Mouse (Mus musculus) lung, postnatal 0 days (tissue): Measurements from ENCODE around the gene Krba1. TPM values are rescaled to one million over a fixed set of nuclear protein-coding genes. Genes with fewer than 3 reads are reported as not detected.

Experiments used
- ATAC-seq: fragments of 200-750 bp; cut with Nextera tagmentation; 2 replicates; pipeline ENCODE4 v1.8.0; 2017; ENCODE audit warnings: moderate library complexity
- DNase-seq: peaks from one replicate; pipeline ENCODE4 v3.0.0-alpha.2; 2016; ENCODE audit warnings: low spot score
- H3K27ac ChIP-seq: fragments of 300-500 bp; sonication (generic); 2 replicates; pipeline ENCODE4 v1.5.1; 2014; ENCODE audit warnings: antibody characterized with exemption, mild to moderate bottlenecking, low read length, mixed read lengths
- H3K27me3 ChIP-seq: fragments of 300-500 bp; sonication (generic); replicated peaks from 2 replicates; pipeline ENCODE4 v1.6.1; 2014; ENCODE audit warnings: low read length, mixed read lengths; ENCODE audit not compliant: insufficient read depth
- H3K36me3 ChIP-seq: fragments of 300-500 bp; sonication (generic); 2 replicates; pipeline ENCODE4 v1.6.1; 2014; ENCODE audit warnings: low read length, mixed read lengths; ENCODE audit not compliant: insufficient read depth
- H3K4me1 ChIP-seq: fragments of 300-500 bp; sonication (generic); 2 replicates; pipeline ENCODE4 v1.6.1; 2014; ENCODE audit warnings: antibody characterized with exemption, low read depth, low read length, mixed read lengths; ENCODE audit not compliant: insufficient read depth
- H3K4me2 ChIP-seq: fragments of 300-500 bp; sonication (generic); replicated peaks from 2 replicates; pipeline ENCODE4 v1.6.1; 2014; ENCODE audit warnings: low read depth, mild to moderate bottlenecking, low read length, moderate library complexity, mixed read lengths
- H3K4me3 ChIP-seq: fragments of 300-500 bp; sonication (generic); 2 replicates; pipeline ENCODE4 v1.5.1; 2014; ENCODE audit warnings: low read depth, low read length
- H3K9ac ChIP-seq: fragments of 300-500 bp; sonication (generic); replicated peaks from 2 replicates; pipeline ENCODE4 v1.6.1; 2014; ENCODE audit warnings: low read depth, mild to moderate bottlenecking
- H3K9me3 ChIP-seq: fragments of 300-500 bp; sonication (generic); 2 replicates; pipeline ENCODE4 v1.6.1; 2016; ENCODE audit warnings: low read length, mixed read lengths
- CTCF ChIP-seq: IDR thresholded peaks from 2 replicates; pipeline ENCODE4 v1.5.1; 2016; ENCODE audit warnings: antibody characterized with exemption, mild to moderate bottlenecking
- EP300 ChIP-seq: IDR thresholded peaks from 2 replicates; pipeline ENCODE4 v1.6.1; 2016; ENCODE audit warnings: antibody characterized with exemption, mild to moderate bottlenecking, control low read depth
- WGBS: fragments of 180-500 bp; shearing (Covaris S2); extraction: QIAGEN DNeasy Blood & Tissue Kit; methylation state at CpG from one replicate; pipeline ENCODE4 v1.1.7; 2014; 5-methylcytosine and 5-hydroxymethylcytosine counted together
- microRNA-seq: library from miRNA; unstranded; fragments of <30 nt; microRNA quantifications from one replicate; pipeline ENCODE4, GENCODE M21; 2016
- polyA plus RNA-seq: library from polyadenylated mRNA; unstranded; fragments of >200 nt; fragmentation: Nextera tagmentation; extraction: Ambion mirVana; gene quantifications from 2 replicates; pipeline ENCODE4 v1.2.1, GENCODE M21; 2015

The Krba1 gene
- polyA plus RNA-seq, 1 experiment from 2014 or later: 7.6 TPM

DNA sequence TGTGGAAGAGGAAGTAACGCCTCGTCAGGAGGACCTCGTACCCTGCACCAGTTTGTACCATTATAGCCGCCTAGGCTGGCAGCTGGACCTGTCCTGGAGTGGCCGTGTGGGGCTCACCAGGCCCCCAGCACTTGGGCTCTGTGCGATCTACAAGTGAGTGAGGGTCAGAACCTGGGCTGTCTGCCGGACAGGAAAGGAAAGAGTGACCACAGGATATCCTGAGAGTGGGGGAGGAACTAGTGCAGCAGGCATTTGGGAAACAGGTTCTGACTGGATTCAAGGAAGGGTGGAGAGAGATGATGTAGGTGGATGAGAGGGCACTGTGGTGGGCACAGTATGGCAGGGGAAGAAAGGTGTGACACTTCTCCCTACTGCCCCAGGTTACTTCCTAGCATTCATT, 53.1 kb downstream of the Krba1 start:
- no peaks in the 10 kb centered on the region for H3K27me3 ChIP-seq
- peaks cover 2% of the 10 kb centered on the region; the same call in 1 of the 2 replicates for H3K4me1 ChIP-seq
- H3K27ac ChIP-seq: no peak overlapping the region
- WGBS: 47% methylated on average over 7 of the region's 7 CpGs
- H3K4me3 ChIP-seq: no peak overlapping the region
- no peak overlapping the region for H3K4me2 ChIP-seq
- no peak for ATAC-seq
- no peaks in the 10 kb centered on the region for H3K9me3 ChIP-seq
- peak; percentile 62 for DNase-seq
- H3K9ac ChIP-seq: no peak overlapping the region
- TF ChIP-seq EP300 (peak; percentile 44; the same call in 1 of the 2 replicates), CTCF (no peak)
- H3K36me3 ChIP-seq: no peaks in the 10 kb centered on the region

DNA sequence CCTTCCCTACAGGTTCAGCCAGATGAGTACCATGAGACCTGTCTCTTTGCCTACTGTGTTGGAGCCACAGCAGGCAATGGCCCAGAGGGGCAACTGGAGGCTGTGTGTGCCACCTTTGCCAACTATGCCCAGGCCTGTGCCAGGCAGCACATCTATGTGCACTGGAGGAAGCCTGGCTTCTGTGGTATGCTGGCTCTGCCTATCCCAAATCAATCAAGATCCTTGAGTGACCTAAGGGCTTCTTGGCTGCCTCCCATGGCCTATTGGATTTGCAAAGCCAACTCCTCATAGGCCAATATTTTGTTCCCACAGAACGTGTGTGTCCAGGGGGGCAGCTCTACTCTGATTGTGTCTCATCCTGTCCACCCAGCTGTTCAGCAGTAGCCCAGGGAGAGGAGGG, 56.8 kb downstream of the Krba1 start:
- Histone ChIP-seq H3K27me3 (no peaks in the 10 kb centered on the region), H3K4me3 (no peak overlapping the region), H3K9me3 (no peaks in the 10 kb centered on the region), H3K27ac (no peak overlapping the region), H3K36me3 (no peaks in the 10 kb centered on the region), H3K4me2 (no peak overlapping the region), H3K4me1 (no peaks in the 10 kb centered on the region), H3K9ac (no peak overlapping the region)
- TF ChIP-seq EP300: no peak
- TF ChIP-seq CTCF: no peak
- WGBS: 62% methylated on average over 1 of the region's 1 CpGs
- DNase-seq (no peak), ATAC-seq (no peak)

DNA sequence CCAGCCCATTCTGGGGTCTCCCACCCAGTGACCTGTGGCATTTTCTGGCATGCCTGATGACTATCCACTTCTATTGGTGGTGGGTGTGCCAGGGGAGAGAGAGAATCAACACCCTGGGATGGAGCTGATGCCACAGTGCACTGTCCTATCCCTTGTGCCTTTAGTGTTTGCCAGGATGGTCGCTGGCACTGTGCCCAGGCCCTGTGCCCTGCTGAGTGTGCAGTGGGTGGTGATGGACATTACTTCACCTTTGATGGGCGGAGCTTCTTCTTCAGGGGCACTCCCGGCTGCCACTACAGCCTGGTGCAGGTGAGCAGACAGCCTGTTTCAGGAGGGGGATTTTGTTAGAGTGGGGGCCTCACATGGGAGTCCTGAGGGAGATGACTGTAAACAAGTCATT, 57.4 kb downstream of the Krba1 start:
- Histone ChIP-seq H3K4me1 (no peaks in the 10 kb centered on the region), H3K4me3 (no peak overlapping the region), H3K36me3 (no peaks in the 10 kb centered on the region), H3K9ac (no peak overlapping the region), H3K9me3 (no peaks in the 10 kb centered on the region), H3K27me3 (no peaks in the 10 kb centered on the region), H3K4me2 (no peak overlapping the region), H3K27ac (no peak overlapping the region)
- DNase-seq: no peak
- TF ChIP-seq EP300: no peak
- no peak for TF ChIP-seq CTCF
- ATAC-seq: no peak
- WGBS: 58% methylated on average over 3 of the region's 3 CpGs

DNA sequence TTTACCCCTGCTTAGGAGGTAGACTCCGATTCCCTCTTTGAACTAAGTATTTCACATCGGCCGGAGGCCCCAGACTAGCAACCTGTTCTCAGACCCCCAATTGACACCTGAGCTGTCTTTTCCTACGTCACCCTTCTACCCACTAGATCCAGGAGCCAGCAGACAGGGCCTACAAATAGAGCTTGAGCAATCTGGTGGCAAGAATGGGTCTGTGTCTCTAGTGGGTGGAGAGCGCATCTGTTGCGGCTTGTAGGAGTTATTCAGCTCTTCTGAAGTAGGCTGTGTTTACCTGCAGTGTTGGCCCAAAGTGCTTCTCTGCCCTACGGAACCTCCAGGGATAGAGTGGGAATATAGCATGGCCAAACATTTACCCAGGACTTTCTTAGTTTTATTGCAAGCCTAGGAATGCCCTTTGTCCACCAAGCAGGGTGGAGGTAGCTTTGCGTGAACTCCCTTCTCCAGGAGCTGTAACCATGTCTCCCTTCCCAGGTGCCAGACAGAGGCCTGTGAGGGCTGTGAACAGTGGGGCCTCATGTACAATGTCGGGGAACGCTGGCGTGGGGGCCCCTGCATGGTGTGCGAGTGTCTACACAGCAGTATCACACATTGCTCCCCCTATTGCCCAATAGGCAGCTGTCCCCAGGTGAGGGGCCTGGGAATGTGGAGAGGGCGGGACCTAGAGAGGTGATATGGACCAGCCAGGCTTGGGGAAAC, 69.7 kb downstream of the Krba1 start:
- H3K9ac ChIP-seq: no peak overlapping the region
- no peaks in the 10 kb centered on the region for H3K27me3 ChIP-seq
- H3K9me3 ChIP-seq: no peaks in the 10 kb centered on the region
- TF ChIP-seq CTCF (no peak), EP300 (no peak)
- ATAC-seq (no peak), DNase-seq (no peak)
- H3K4me1 ChIP-seq: no peaks in the 10 kb centered on the region
- 83% methylated on average over 13 of the region's 13 CpGs for WGBS
- no peak overlapping the region for H3K4me3 ChIP-seq
- no peak overlapping the region for H3K4me2 ChIP-seq
- no peaks in the 10 kb centered on the region for H3K36me3 ChIP-seq
- no peak overlapping the region for H3K27ac ChIP-seq

DNA sequence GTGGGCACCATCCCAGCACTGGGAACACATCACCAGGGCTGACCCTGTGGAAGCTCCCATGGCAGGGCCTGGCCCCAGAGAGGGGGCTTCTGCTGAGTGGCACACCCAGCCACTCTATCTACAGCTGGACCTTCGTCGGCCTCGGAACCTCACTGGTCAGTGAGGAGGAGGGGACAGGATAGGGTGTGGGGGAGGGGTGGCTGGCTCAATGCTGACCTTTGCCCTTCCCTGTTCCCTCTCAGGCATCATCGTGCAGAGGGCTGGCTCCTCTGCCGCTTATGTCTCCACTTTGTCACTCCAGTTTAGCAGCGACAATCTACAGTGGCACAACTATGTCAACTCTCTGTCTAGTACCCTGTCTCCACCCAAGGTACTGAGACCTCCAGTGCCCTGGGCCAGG, 71.3 kb downstream of the Krba1 start:
- Histone ChIP-seq H3K36me3 (no peaks in the 10 kb centered on the region), H3K27ac (no peak overlapping the region), H3K9ac (no peak overlapping the region), H3K4me3 (no peak overlapping the region), H3K9me3 (no peaks in the 10 kb centered on the region), H3K4me2 (no peak overlapping the region), H3K27me3 (no peaks in the 10 kb centered on the region), H3K4me1 (no peaks in the 10 kb centered on the region)
- DNase-seq (no peak), ATAC-seq (no peak)
- 24% methylated on average over 6 of the region's 6 CpGs for WGBS
- TF ChIP-seq EP300 (no peak), CTCF (no peak)

DNA sequence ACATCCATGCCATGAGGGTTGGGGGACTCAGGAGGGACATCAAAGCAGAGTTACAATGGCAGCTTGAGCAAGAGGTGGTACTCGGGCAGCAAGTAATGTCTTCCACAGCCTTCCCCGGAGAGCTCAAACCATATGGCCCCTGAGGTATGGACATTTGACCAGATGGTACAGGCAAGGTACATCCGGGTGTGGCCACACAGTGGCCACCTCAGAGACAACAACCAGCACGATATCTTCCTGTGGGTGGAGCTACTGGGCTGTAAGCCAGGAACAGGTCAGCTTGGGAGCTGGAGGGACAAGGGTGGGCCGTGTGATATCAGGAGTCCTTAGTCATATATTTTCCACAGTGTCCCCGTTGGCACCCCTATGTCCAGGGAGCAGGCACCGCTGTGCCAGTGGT, 72.1 kb downstream of the Krba1 start:
- 73% methylated on average over 7 of the region's 7 CpGs for WGBS
- H3K4me2 ChIP-seq: no peak overlapping the region
- no peak for TF ChIP-seq CTCF
- no peak for TF ChIP-seq EP300
- no peaks in the 10 kb centered on the region for H3K36me3 ChIP-seq
- no peak for DNase-seq
- H3K27me3 ChIP-seq: no peaks in the 10 kb centered on the region
- H3K27ac ChIP-seq: no peak overlapping the region
- no peaks in the 10 kb centered on the region for H3K9me3 ChIP-seq
- H3K4me3 ChIP-seq: no peak overlapping the region
- no peak overlapping the region for H3K9ac ChIP-seq
- ATAC-seq: no peak
- H3K4me1 ChIP-seq: no peaks in the 10 kb centered on the region

Small RNA genes within 50 kb of the gene (microRNA-seq; reads per million reads assigned to microRNA genes)
- gene Gm24325: not detected

Other genes starting within 250 kb of the Krba1 start
- 31.5 and 34.6 TPM in 2 replicates for gene Zfp467, start 50.2 kb downstream of the Krba1 start, polyA plus RNA-seq
- 0.31 and 0.64 TPM in 2 replicates for gene Sspo, start 52.6 kb downstream of the Krba1 start, polyA plus RNA-seq
- gene Atp6v0e2, start 142.0 kb downstream of the Krba1 start, polyA plus RNA-seq: 8.4 and 9.1 TPM in 2 replicates
- gene Lrrc61, start 159.2 kb downstream of the Krba1 start, polyA plus RNA-seq: 4.2 and 4.7 TPM in 2 replicates
- 301 and 319 TPM in 2 replicates for gene Rarres2, start 177.2 kb downstream of the Krba1 start, polyA plus RNA-seq
- gene Gm45021, start 194.0 kb downstream of the Krba1 start, polyA plus RNA-seq: not detected in 2 replicates
- 15.2 and 15.5 TPM in 2 replicates for gene Repin1, start 198.3 kb downstream of the Krba1 start, polyA plus RNA-seq
- gene Gm44965, start 198.4 kb downstream of the Krba1 start, polyA plus RNA-seq: not detected in 2 replicates
- 5.3 and 6.2 TPM in 2 replicates for gene Zfp775, start 206.5 kb downstream of the Krba1 start, polyA plus RNA-seq
- gene AI854703, start 231.2 kb downstream of the Krba1 start, polyA plus RNA-seq: 0.30 and 0.49 TPM in 2 replicates